Mouse (Mus musculus) hindbrain, embryonic 12.5 days (tissue): ENCODE results near the gene Tsc22d2. TPM values are rescaled to one million over a fixed set of nuclear protein-coding genes. Genes with fewer than 3 reads are reported as not detected.

ENCODE experiments used
- ATAC-seq: fragments of 200-750 bp; cut with Nextera tagmentation; 2 replicates; pipeline ENCODE4 v1.8.0; 2017; ENCODE audit warnings: moderate TSS enrichment; ENCODE audit not compliant: low FRiP score
- H3K27ac ChIP-seq: fragments of 300-500 bp; sonication (generic); 2 replicates; pipeline ENCODE4 v1.5.1; 2016; ENCODE audit warnings: mild to moderate bottlenecking
- H3K27me3 ChIP-seq: fragments of 300-500 bp; sonication (generic); 2 replicates; pipeline ENCODE4 v1.6.1; 2016; ENCODE audit warnings: mild to moderate bottlenecking
- H3K36me3 ChIP-seq: fragments of 300-500 bp; sonication (generic); 2 replicates; pipeline ENCODE4 v1.6.1; 2016; ENCODE audit warnings: mild to moderate bottlenecking
- H3K4me1 ChIP-seq: fragments of 300-500 bp; sonication (generic); 2 replicates; pipeline ENCODE4 v1.6.1; 2016
- H3K4me2 ChIP-seq: fragments of 300-500 bp; sonication (generic); replicated peaks from 2 replicates; pipeline ENCODE4 v1.6.1; 2016; ENCODE audit warnings: mild to moderate bottlenecking
- H3K4me3 ChIP-seq: fragments of 300-500 bp; sonication (generic); 2 replicates; pipeline ENCODE4 v1.5.1; 2016; ENCODE audit warnings: mild to moderate bottlenecking
- H3K9ac ChIP-seq: fragments of 300-500 bp; sonication (generic); 2 replicates; pipeline ENCODE4 v1.6.1; 2016; ENCODE audit warnings: mild to moderate bottlenecking, moderate library complexity
- H3K9me3 ChIP-seq: fragments of 300-500 bp; sonication (generic); replicated peaks from 2 replicates; pipeline ENCODE4 v1.6.1; 2016; ENCODE audit warnings: mild to moderate bottlenecking
- WGBS: fragments of 180-500 bp; shearing (Covaris S2); methylation state at CpG from one replicate; pipeline ENCODE4 v1.1.7; 2016; 5-methylcytosine and 5-hydroxymethylcytosine counted together
- polyA plus RNA-seq: library from polyadenylated mRNA; unstranded; fragments of >200 nt; fragmentation: Nextera tagmentation; extraction: Ambion mirVana; gene quantifications from 2 replicates; pipeline ENCODE4 v1.2.1, GENCODE M21; 2016

Gene Tsc22d2
- polyA plus RNA-seq, 1 experiment from 2014 or later = 17.0 TPM

DNA sequence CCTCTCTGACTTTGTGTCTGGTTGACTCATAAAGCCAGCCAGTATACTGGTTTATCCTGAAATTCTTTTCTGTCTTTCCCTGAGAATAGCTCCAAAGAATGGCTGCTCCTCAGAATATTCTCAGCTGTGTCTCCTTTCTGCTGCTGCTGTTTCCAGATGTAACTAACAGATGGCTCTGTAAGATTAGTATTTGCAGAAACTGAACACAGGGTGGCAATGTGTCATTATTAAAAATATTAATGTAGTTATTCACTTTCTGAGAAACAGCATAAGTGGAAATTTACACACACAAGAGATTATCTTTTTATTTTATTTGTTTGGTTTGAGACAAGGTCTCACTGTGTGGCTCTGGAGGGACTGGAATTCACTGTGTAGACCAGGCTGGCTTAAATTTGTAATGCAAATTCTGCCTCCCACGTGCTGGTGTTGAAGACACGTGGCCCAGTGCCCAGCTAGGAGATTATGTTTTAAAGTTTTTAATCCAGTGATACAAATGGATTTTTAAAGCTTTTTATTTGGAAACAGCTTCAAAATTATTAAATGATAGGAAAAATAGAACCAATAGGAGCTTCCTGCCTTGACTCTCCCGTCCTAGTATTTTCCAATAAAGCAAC lies 89.3 kb downstream of the Tsc22d2 start:
- ATAC-seq = no peak
- Histone ChIP-seq H3K4me1 (no peaks in the 10 kb centered on the region), H3K4me2 (no peak overlapping the region), H3K27ac (no peak overlapping the region), H3K9me3 (no peaks in the 10 kb centered on the region), H3K9ac (no peak overlapping the region), H3K4me3 (no peak overlapping the region), H3K36me3 (no peaks in the 10 kb centered on the region), H3K27me3 (no peaks in the 10 kb centered on the region)
- 51% methylated on average over 3 of the region's 3 CpGs for WGBS

DNA sequence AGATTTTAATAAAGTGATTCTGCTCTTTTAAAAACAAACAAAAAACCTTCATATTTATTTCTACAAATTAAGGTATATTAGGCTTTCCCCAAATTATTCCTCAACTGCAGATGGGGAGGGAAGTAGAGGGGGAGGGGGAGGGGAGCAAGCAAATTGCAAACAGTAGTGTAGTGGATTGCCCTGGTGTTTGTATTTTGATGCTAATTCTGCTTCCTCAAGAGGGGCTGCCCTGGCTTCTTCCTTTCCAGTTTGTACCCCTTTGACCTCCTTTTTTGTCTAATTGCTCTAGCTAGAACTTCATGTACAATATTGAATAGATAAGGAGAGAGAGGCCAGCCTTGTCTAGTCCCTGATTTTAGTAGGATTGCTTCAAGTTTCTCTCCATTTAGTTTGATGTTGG lies 90.2 kb downstream of the Tsc22d2 start:
- H3K36me3 ChIP-seq = no peaks in the 10 kb centered on the region
- H3K4me2 ChIP-seq = no peak overlapping the region
- H3K9ac ChIP-seq = no peak overlapping the region
- no peak for ATAC-seq
- no peak overlapping the region for H3K27ac ChIP-seq
- no peaks in the 10 kb centered on the region for H3K4me1 ChIP-seq
- H3K27me3 ChIP-seq = no peaks in the 10 kb centered on the region
- H3K4me3 ChIP-seq = no peak overlapping the region
- H3K9me3 ChIP-seq = no peaks in the 10 kb centered on the region

DNA sequence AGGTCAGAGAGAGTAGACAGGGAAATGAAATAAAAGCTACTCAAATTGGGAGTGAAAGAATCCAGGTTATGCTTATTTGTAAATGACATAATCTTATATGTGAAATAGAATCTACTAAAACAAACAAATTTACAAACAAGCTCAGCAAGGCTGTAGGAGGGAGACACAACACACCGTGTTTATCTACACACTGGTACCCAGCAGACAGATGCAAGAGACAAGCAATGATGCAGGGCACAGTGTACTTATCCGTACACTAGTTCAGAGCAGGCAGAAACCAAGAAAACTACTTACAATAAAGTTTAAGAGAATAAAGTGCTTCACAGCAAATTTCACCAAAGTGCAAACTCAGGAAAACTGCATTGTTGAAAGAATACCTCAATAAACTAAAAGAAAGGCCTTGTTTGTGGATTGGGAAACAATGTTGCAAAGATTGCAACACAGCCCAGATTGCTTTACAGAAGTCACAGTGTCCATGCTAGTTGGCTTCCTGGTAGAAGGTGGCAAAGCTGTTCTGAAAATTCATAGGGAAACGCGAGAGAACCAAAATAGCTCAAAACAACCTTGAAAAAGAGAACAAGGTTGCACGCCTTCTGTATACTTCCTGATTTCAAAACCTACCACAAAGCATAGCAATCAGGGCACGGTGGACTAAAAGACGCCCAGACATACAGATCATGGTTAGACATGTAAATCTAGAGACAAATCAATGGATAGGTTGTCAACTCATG lies 93.7 kb downstream of the Tsc22d2 start:
- H3K4me3 ChIP-seq = no peak overlapping the region
- 90% methylated on average over 7 of the region's 7 CpGs for WGBS
- no peaks in the 10 kb centered on the region for H3K36me3 ChIP-seq

DNA sequence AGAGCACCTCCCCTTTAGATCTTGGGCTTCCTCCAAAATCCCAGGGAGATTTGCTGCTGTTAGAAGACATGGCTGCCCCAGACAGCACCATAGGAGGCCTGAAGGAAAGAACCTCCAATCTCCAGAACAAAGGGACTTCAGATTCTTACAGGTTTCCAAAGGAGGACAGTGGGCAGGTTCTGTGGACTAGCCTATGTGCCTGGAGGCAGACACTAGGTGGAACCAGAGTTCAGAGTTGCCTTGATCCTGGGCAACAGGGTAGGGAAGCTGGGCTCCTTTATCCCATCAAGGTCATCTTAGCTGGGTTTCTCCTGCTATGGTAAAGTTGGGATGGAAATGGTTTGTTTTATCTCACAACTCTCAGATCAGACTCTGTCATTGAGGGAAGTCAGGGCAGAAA lies 97.1 kb downstream of the Tsc22d2 start:
- no peaks in the 10 kb centered on the region for H3K27me3 ChIP-seq
- H3K9ac ChIP-seq = no peak overlapping the region
- H3K9me3 ChIP-seq = no peaks in the 10 kb centered on the region

More for the DNA sequence above, 93.7 kb downstream of the Tsc22d2 start:
- Histone ChIP-seq H3K9ac (no peak overlapping the region), H3K27ac (no peak overlapping the region), H3K9me3 (no peaks in the 10 kb centered on the region), H3K27me3 (no peaks in the 10 kb centered on the region), H3K4me1 (no peaks in the 10 kb centered on the region), H3K4me2 (no peak overlapping the region)
- no peak for ATAC-seq

DNA sequence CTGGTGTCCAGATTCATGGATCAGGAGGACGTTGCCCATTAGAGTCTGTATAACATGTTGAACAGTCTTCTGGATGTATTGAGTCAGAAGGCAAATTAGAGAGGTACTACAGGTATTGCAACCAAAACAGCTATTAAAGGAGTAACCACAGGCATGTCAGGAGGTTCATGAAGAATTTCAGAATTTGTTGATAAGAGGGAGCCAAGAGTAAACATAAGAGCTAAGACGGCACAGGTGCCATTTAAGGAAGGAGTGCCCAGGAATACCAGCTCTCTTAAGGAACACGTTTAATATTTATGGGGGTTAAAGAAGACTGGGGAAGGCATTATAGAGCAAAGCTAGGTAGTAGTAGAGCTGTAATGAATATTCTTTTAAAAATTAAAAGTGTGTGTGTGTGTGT lies 98.2 kb downstream of the Tsc22d2 start:
- Histone ChIP-seq H3K9ac (no peak overlapping the region), H3K9me3 (no peaks in the 10 kb centered on the region), H3K4me1 (no peaks in the 10 kb centered on the region), H3K4me3 (no peak overlapping the region), H3K27ac (no peak overlapping the region), H3K27me3 (no peaks in the 10 kb centered on the region), H3K4me2 (no peak overlapping the region), H3K36me3 (no peaks in the 10 kb centered on the region)
- no peak for ATAC-seq
- WGBS = 91% methylated on average over 3 of the region's 3 CpGs

More for the DNA sequence above, 97.1 kb downstream of the Tsc22d2 start:
- Histone ChIP-seq H3K27ac (no peak overlapping the region), H3K4me3 (no peak overlapping the region), H3K36me3 (no peaks in the 10 kb centered on the region), H3K4me2 (no peak overlapping the region), H3K4me1 (no peaks in the 10 kb centered on the region)
- no peak for ATAC-seq

DNA sequence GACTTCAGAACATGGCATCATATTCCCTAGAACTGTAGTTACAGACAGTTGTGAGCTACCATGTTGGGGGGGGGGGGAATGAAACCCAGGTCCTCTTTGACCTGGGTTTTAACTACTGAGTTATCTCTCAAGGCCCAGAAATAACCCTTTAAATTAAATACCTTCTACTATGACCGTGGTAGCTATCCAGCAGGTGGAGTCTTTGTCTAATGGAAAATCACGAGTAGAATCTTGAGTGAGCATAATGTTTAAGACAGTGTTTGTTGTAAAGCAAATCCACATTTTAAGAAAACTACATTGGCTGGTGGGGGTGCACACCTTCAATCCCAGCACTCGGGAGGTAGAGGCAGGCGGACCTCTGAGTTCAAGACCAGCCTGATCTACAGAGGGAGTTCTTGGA lies 99.0 kb downstream of the Tsc22d2 start:
- Histone ChIP-seq H3K27ac (no peak overlapping the region), H3K4me1 (no peaks in the 10 kb centered on the region), H3K9ac (no peak overlapping the region), H3K36me3 (no peaks in the 10 kb centered on the region), H3K4me3 (no peak overlapping the region), H3K9me3 (no peaks in the 10 kb centered on the region), H3K4me2 (no peak overlapping the region), H3K27me3 (no peaks in the 10 kb centered on the region)
- 85% methylated on average over 4 of the region's 4 CpGs for WGBS
- no peak for ATAC-seq

DNA sequence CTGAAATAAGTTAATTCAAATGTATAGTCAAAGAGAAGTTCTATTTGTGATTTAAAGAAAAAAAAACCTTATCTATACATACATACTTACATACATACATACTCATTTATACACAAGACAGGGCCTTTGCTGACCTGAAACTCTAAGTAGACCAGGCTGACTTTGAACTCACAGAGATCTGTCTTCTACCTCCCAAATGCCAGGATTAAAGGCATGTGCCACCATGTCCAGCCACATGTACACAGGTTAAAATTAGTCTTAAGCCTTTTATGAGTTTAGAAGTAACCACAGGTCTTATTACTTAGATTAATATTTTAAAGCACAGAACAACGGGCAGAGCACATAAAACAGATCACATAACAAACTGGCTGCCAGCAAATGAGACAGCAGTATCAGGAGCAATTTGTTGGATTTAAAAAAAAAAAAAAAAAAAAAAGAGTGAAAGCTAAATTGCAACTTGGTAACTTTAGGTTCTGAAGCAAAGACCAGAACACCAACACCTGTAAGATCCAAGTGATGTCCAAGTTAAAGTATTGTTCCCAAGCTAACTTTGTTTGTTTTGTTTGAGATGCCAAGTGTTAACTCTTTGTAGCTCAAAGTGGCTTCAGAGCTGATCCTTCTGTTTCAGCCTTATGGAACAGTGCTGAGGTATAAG lies 101.6 kb downstream of the Tsc22d2 start:
- ATAC-seq = no peak
- Histone ChIP-seq H3K4me3 (no peak overlapping the region), H3K27ac (no peak overlapping the region), H3K4me1 (no peaks in the 10 kb centered on the region), H3K4me2 (no peak overlapping the region), H3K9ac (no peak overlapping the region), H3K27me3 (no peaks in the 10 kb centered on the region), H3K9me3 (no peaks in the 10 kb centered on the region), H3K36me3 (peaks cover 8% of the 10 kb centered on the region)
- WGBS = 92% methylated on average over 1 of the region's 1 CpGs

Other genes starting within 250 kb of the Tsc22d2 start
- gene Eif2a, start 111.1 kb downstream of the Tsc22d2 start, polyA plus RNA-seq = 47.2 and 55.2 TPM in 2 replicates
- gene Serp1, start 111.2 kb downstream of the Tsc22d2 start, polyA plus RNA-seq = 123 and 134 TPM in 2 replicates
- gene Selenot, start 161.9 kb downstream of the Tsc22d2 start, polyA plus RNA-seq = 21.3 and 21.8 TPM in 2 replicates
- 0.10 and 0.15 TPM in 2 replicates for gene Erich6, start 222.5 kb downstream of the Tsc22d2 start, polyA plus RNA-seq